Mouse (Mus musculus) adrenal gland, adult 2 months (tissue): Measurements from ENCODE around the gene Hcfc1r1. TPM values are rescaled to one million over a fixed set of nuclear protein-coding genes. Genes with fewer than 3 reads are reported as not detected.

Experiments used
- DNase-seq: peaks from one replicate; pipeline ENCODE4 v3.0.0; 2021
- long read RNA-seq: library from polyadenylated mRNA; stranded (forward); transcript quantifications from one replicate; pipeline ENCODE4 v2.0.0, GENCODE M21; 2021
- polyA plus RNA-seq: library from polyadenylated mRNA; depleted of rRNA; stranded (reverse); fragments of >200 nt; gene quantifications from 2 replicates; pipeline ENCODE4 v1.2.3, GENCODE M21; 2012; rRNA removed
- total RNA-seq, 2 experiments: library from RNA; stranded (reverse); gene quantifications; 2 replicates each; pipeline ENCODE4 v1.2.3; 2021

The Hcfc1r1 gene
- total RNA-seq (100 to 1,000 TPM; 170 to 228 TPM), polyA plus RNA-seq (747 and 838 TPM in 2 replicates)
- long read RNA-seq, transcript Hcfc1r1-201 (3 exons, 946 nt) = major isoform, 31 of 82 reads
- long read RNA-seq, partial matches to known transcripts = 37 of 82 reads
- long read RNA-seq, other reads (novel, unspliced or antisense) = 14 of 82 reads

GRCm38 (mm10) chr17:23673424-23674073, at the start of gene Hcfc1r1, which contains the start of gene Thoc6:
Gene Hcfc1r1, plus strand, starts transcription at chr17:23673596.
Gene Thoc6, minus strand, starts transcription at chr17:23673882.
- peak; percentile 96 for DNase-seq

- DNase-seq = no peak
These were observed 45.6 kb upstream of the Hcfc1r1 start for GRCm38 (mm10) chr17:23627813-23628212.

GRCm38 (mm10) chr17:23630195-23631020, 43.0 kb upstream of the Hcfc1r1 start:
- DNase-seq = peak; percentile 84

GRCm38 (mm10) chr17:23631241-23631640, 42.2 kb upstream of the Hcfc1r1 start:
- no peak for DNase-seq

GRCm38 (mm10) chr17:23644613-23645495, 28.5 kb upstream of the Hcfc1r1 start, which contains the start of gene Mmp25:
Gene Mmp25, minus strand, starts transcription at chr17:23645277.
- DNase-seq = peak; percentile 14

- no peak for DNase-seq
These were observed 27.5 kb upstream of the Hcfc1r1 start for GRCm38 (mm10) chr17:23645894-23646293.

- no peak for DNase-seq
These were observed 22.0 kb upstream of the Hcfc1r1 start for GRCm38 (mm10) chr17:23651363-23651762.

GRCm38 (mm10) chr17:23653324-23653723, 20.1 kb upstream of the Hcfc1r1 start:
- DNase-seq = no peak

- no peak for DNase-seq
These were observed 19.4 kb upstream of the Hcfc1r1 start for GRCm38 (mm10) chr17:23654001-23654400.

GRCm38 (mm10) chr17:23654410-23654809, 19.0 kb upstream of the Hcfc1r1 start:
- DNase-seq = no peak

- no peak for DNase-seq
These were observed 14.9 kb upstream of the Hcfc1r1 start for GRCm38 (mm10) chr17:23658450-23658849.

- peak; percentile 36 for DNase-seq
These were observed 13.1 kb upstream of the Hcfc1r1 start, which contains the start of gene Bicdl2 for GRCm38 (mm10) chr17:23660117-23660875. Gene Bicdl2, plus strand, starts transcription at chr17:23660506.

- DNase-seq = no peak
These were observed 12.6 kb upstream of the Hcfc1r1 start for GRCm38 (mm10) chr17:23660876-23661200.

GRCm38 (mm10) chr17:23661526-23661925, 11.9 kb upstream of the Hcfc1r1 start:
- no peak for DNase-seq

GRCm38 (mm10) chr17:23664556-23665021, 8.8 kb upstream of the Hcfc1r1 start:
- DNase-seq = no peak

- DNase-seq = no peak
These were observed 7.9 kb upstream of the Hcfc1r1 start for GRCm38 (mm10) chr17:23665511-23665910.

GRCm38 (mm10) chr17:23670516-23671074, 2.8 kb upstream of the Hcfc1r1 start:
- DNase-seq = no peak

- no peak for DNase-seq
These were observed 1.9 kb upstream of the Hcfc1r1 start for GRCm38 (mm10) chr17:23671519-23671918.

GRCm38 (mm10) chr17:23672761-23673160, 635 bp upstream of the Hcfc1r1 start:
- no peak for DNase-seq

GRCm38 (mm10) chr17:23674271-23674952, 1.0 kb downstream of the Hcfc1r1 start:
- peak; percentile 46 for DNase-seq
